Mouse (Mus musculus) hindbrain, embryonic 14.5 days (tissue): ENCODE measurements around the gene Pcp4l1. TPM values are rescaled to one million over a fixed set of nuclear protein-coding genes. Genes with fewer than 3 reads are reported as not detected.

Source experiments
- ATAC-seq: fragments of 200-750 bp; cut with Nextera tagmentation; 2 replicates; pipeline ENCODE4 v1.8.0; 2017; ENCODE audit warnings: moderate number of reproducible peaks, mild to moderate bottlenecking, moderate TSS enrichment, moderate library complexity; ENCODE audit not compliant: low FRiP score
- DNase-seq: peaks from one replicate; pipeline ENCODE4 v3.0.0-alpha.2; 2015; ENCODE audit warnings: low spot score
- H3K27ac ChIP-seq: fragments of 300-500 bp; sonication (generic); 2 replicates; pipeline ENCODE4 v1.5.1; 2014; ENCODE audit warnings: mild to moderate bottlenecking, moderate library complexity
- H3K27me3 ChIP-seq: fragments of 300-500 bp; sonication (generic); 2 replicates; pipeline ENCODE4 v1.6.1; 2014; ENCODE audit warnings: mild to moderate bottlenecking, low read length, mixed read lengths; ENCODE audit not compliant: control insufficient read depth, insufficient read depth
- H3K36me3 ChIP-seq: fragments of 300-500 bp; sonication (generic); replicated peaks from 2 replicates; pipeline ENCODE4 v1.6.1; 2014; ENCODE audit not compliant: control insufficient read depth, insufficient read depth
- H3K4me1 ChIP-seq: fragments of 300-500 bp; sonication (generic); replicated peaks from 2 replicates; pipeline ENCODE4 v1.6.1; 2014; ENCODE audit warnings: antibody characterized with exemption, low read length, mixed read lengths; ENCODE audit not compliant: control insufficient read depth, insufficient read depth
- H3K4me2 ChIP-seq: fragments of 300-500 bp; sonication (generic); replicated peaks from 2 replicates; pipeline ENCODE4 v1.6.1; 2014; ENCODE audit warnings: mild to moderate bottlenecking, moderate library complexity
- H3K4me3 ChIP-seq: fragments of 300-500 bp; sonication (generic); replicated peaks from 2 replicates; pipeline ENCODE4 v1.5.1; 2014; ENCODE audit warnings: mild to moderate bottlenecking, low read length
- H3K9ac ChIP-seq: fragments of 300-500 bp; sonication (generic); 2 replicates; pipeline ENCODE4 v1.6.1; 2014
- H3K9me3 ChIP-seq: fragments of 300-500 bp; sonication (generic); 2 replicates; pipeline ENCODE4 v1.6.1; 2016; ENCODE audit warnings: low read length; ENCODE audit not compliant: control insufficient read depth
- WGBS: fragments of 180-500 bp; shearing (Covaris S2); extraction: QIAGEN DNeasy Blood & Tissue Kit; methylation state at CpG from one replicate; pipeline ENCODE4 v1.1.7; 2014; 5-methylcytosine and 5-hydroxymethylcytosine counted together
- polyA plus RNA-seq: library from polyadenylated mRNA; unstranded; fragments of >200 nt; fragmentation: Nextera tagmentation; extraction: Ambion mirVana; gene quantifications from 2 replicates; pipeline ENCODE4 v1.2.1, GENCODE M21; 2014

The Pcp4l1 gene
- polyA plus RNA-seq, 1 experiment from 2014 or later: 55.1 TPM

DNA sequence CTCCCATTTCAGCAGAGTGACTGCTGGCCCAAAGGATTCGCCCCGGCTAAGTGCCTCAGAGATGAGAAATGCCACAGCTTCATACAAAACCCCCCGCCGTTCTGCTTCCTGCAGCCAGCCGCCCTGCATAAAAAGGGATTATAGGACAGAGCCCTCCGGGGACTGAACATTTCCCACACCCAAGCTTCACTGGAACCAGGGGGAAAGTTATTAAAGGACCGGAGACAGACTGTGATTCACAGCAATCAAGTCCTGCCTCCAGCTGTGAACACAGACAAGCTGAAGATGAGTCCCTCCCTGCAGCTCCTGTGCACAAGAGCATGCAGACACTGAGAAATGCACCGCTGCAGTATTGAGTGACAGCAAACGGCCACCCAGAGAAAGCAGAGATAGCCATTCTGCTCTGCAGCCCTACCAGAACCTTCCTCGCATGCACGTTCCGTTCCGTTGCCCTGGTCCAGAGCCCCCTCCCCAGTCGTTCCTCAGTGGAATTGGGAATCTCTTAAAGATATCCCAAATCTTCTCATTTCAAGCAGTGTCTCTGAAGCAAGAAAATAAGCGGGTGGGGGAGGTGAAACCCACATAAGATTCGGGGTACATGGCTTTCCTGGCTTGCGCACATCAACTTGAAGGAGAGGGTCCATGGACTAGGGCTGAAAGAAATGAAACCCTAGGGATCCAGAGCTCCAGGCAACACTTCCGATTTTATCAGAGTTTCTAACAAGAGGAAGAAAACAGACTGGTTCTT is 2.8 kb downstream of the Pcp4l1 start:
- Histone ChIP-seq H3K9me3 (no peaks in the 10 kb centered on the region), H3K9ac (peak overlapping the region; percentile 18), H3K4me3 (peak overlapping the region; percentile 16), H3K4me2 (peak overlapping the region; percentile 98), H3K27me3 (peaks cover 36% of the 10 kb centered on the region), H3K36me3 (no peaks in the 10 kb centered on the region), H3K4me1 (peaks cover 39% of the 10 kb centered on the region), H3K27ac (0 out of 2 replicates have a peak overlapping the region, but pooled peaks have one; percentile 55)
- peak; percentile 46; the same call in 1 of the 2 replicates for ATAC-seq
- no peak for DNase-seq
- WGBS: 4% methylated on average over 18 of the region's 18 CpGs

GRCm38 (mm10) chr1:171192283-171192682 is 3.8 kb downstream of the Pcp4l1 start:
- H3K4me1 ChIP-seq: peaks cover 42% of the 10 kb centered on the region
- peak overlapping the region; percentile 28; the same call in 1 of the 2 replicates for H3K27ac ChIP-seq
- H3K4me3 ChIP-seq: no peak overlapping the region
- ATAC-seq: no peak
- no peaks in the 10 kb centered on the region for H3K9me3 ChIP-seq
- 47% methylated on average over 10 of the region's 10 CpGs for WGBS
- no peak for DNase-seq
- H3K27me3 ChIP-seq: peaks cover 33% of the 10 kb centered on the region
- peak overlapping the region; percentile 98 for H3K4me2 ChIP-seq
- no peak overlapping the region for H3K9ac ChIP-seq
- no peaks in the 10 kb centered on the region for H3K36me3 ChIP-seq

- no peak for DNase-seq
- H3K9me3 ChIP-seq: no peaks in the 10 kb centered on the region
- no peak overlapping the region for H3K4me2 ChIP-seq
- no peak overlapping the region for H3K27ac ChIP-seq
- peaks cover 36% of the 10 kb centered on the region for H3K4me1 ChIP-seq
- no peak for ATAC-seq
- peaks cover 19% of the 10 kb centered on the region for H3K27me3 ChIP-seq
- H3K9ac ChIP-seq: no peak overlapping the region
- 95% methylated on average over 9 of the region's 9 CpGs for WGBS
- no peak overlapping the region for H3K4me3 ChIP-seq
- no peaks in the 10 kb centered on the region for H3K36me3 ChIP-seq
Measured at GRCm38 (mm10) chr1:171190832-171191231, 5.2 kb downstream of the Pcp4l1 start.

DNA sequence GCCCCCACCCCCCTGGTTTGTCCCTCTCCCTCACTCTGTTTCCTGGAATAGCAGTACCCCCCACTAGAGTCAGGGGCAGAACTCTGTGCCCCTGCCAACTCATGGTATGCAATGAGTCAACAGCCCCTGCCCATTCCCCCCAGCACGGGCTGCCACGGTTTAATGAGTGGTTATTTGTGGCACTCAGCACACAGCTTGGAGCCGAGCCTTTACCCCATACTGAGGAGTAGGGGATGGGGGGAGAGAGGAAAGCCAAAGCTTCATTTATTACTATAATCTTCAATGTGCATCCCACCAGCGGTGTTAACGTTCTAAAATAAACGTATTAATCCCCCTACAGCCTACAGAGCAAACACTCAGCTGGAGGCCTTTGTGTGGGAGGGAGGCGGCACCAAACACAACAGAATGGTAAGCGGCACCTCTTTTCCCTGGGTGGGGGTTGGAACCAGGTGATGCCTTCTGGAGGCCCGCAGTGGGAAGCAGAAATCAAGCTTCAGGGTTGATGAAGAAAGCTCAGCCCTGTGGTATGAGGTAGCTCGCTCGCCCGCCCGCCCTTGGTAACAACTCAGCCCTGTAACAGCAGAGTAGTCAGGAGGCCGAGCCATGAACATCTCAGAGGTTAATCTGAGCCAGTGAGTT is 6.5 kb downstream of the Pcp4l1 start:
- H3K4me2 ChIP-seq: 0 out of 2 replicates have a peak overlapping the region, but pooled peaks have one; percentile 15
- ATAC-seq: peak; percentile 54; the same call in 1 of the 2 replicates

DNA sequence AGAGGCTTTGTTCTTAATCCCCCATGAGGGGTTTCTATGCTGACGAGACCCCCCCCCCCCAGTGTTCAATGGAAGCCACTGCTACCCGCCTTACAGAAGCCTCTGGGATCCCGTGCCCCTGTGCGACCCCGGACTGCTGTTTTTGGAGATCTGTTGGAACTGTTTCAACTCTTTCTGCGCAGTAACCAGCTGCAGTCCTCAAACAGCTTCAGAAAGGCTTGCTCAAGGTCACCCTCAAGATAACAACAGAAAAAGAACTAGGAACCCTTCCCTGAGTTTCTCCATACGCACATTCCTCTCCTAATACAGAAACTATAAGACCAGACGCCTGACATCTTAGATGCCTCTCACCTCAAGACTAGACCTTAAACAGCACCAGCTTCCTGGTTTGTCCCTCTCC is 7.0 kb downstream of the Pcp4l1 start:
- WGBS: 9% methylated on average over 8 of the region's 8 CpGs
- Histone ChIP-seq H3K4me3 (no peak overlapping the region), H3K9me3 (no peaks in the 10 kb centered on the region), H3K27me3 (peaks cover 9% of the 10 kb centered on the region; the same call in 1 of the 2 replicates), H3K9ac (no peak overlapping the region), H3K27ac (peak overlapping the region; percentile 32; the same call in 1 of the 2 replicates), H3K4me1 (peaks cover 32% of the 10 kb centered on the region), H3K36me3 (no peaks in the 10 kb centered on the region), H3K4me2 (0 out of 2 replicates have a peak overlapping the region, but pooled peaks have one; percentile 15)
- ATAC-seq (no peak), DNase-seq (no peak)

More for the DNA sequence above, 6.5 kb downstream of the Pcp4l1 start:
- Histone ChIP-seq H3K27ac (peak overlapping the region; percentile 32; the same call in 1 of the 2 replicates), H3K9me3 (no peaks in the 10 kb centered on the region), H3K4me3 (no peak overlapping the region), H3K4me1 (peaks cover 32% of the 10 kb centered on the region), H3K27me3 (peaks cover 15% of the 10 kb centered on the region), H3K36me3 (no peaks in the 10 kb centered on the region), H3K9ac (no peak overlapping the region; the same call in 1 of the 2 replicates)
- WGBS: 27% methylated on average over 14 of the region's 14 CpGs
- no peak for DNase-seq

- Histone ChIP-seq H3K36me3 (no peaks in the 10 kb centered on the region), H3K4me3 (no peak overlapping the region), H3K27me3 (peaks cover 8% of the 10 kb centered on the region; the same call in 1 of the 2 replicates), H3K4me1 (peaks cover 24% of the 10 kb centered on the region), H3K9ac (no peak overlapping the region), H3K27ac (0 out of 2 replicates have a peak overlapping the region, but pooled peaks have one; percentile 48), H3K4me2 (peak overlapping the region; percentile 19; the same call in 1 of the 2 replicates), H3K9me3 (no peaks in the 10 kb centered on the region)
- no peak for DNase-seq
- no peak for ATAC-seq
- whole genome bisulfite sequencing: 18% methylated on average over 13 of the region's 13 CpGs
Measured at GRCm38 (mm10) chr1:171187851-171188700, 8.0 kb downstream of the Pcp4l1 start.

DNA sequence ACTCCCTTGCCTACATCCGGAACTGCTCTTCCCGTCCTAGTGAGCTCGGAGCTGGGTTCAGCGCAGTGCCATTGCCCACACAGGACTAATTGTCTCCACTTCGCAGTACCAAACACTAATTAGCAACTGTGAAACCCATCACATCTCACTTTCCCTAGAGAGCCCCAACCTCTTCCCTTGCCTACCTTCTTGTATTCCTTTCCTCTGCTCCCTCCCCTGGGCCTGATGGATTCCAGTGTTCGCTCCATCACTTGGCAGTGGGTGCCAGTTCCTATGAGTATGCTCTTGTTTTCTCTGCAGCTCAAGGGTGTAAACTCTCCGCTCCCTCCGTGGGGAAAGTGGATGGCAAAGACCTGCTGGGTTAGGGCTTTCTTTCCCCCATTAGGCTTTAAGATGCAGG is 10.4 kb downstream of the Pcp4l1 start:
- Histone ChIP-seq H3K27ac (no peak overlapping the region), H3K4me1 (peaks cover 19% of the 10 kb centered on the region), H3K36me3 (no peaks in the 10 kb centered on the region), H3K9me3 (no peaks in the 10 kb centered on the region), H3K27me3 (no peaks in the 10 kb centered on the region), H3K9ac (no peak overlapping the region), H3K4me3 (no peak overlapping the region), H3K4me2 (no peak overlapping the region)
- no peak for ATAC-seq
- 67% methylated on average over 8 of the region's 8 CpGs for WGBS
- no peak for DNase-seq

DNA sequence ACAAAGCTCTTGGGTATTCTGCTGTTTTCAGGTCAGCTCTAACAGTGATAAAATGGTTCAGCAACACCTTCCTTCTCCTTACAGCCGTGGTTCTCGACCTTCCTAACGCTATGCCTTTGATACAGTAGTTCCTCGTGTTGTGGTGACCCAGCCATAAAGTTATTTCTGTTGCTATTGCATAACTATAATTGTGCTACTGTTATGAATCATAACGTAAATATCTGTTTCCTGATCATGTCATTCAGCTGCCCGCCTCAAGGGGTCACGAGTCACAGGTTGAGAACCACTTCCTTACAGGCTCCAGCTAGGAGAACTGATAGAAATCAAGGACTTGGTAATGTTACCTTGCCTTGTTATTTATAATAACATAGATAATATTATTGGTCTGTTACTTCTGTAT is 11.8 kb downstream of the Pcp4l1 start:
- Histone ChIP-seq H3K4me3 (no peak overlapping the region), H3K4me2 (no peak overlapping the region), H3K9me3 (no peaks in the 10 kb centered on the region), H3K4me1 (peaks cover 13% of the 10 kb centered on the region), H3K36me3 (no peaks in the 10 kb centered on the region), H3K9ac (no peak overlapping the region), H3K27me3 (no peaks in the 10 kb centered on the region), H3K27ac (no peak overlapping the region)
- ATAC-seq (no peak), DNase-seq (no peak)
- WGBS: 91% methylated on average over 7 of the region's 7 CpGs
